Mouse (Mus musculus): ENCODE results near the gene Rdm1.

Rdm1 gene

DNA sequence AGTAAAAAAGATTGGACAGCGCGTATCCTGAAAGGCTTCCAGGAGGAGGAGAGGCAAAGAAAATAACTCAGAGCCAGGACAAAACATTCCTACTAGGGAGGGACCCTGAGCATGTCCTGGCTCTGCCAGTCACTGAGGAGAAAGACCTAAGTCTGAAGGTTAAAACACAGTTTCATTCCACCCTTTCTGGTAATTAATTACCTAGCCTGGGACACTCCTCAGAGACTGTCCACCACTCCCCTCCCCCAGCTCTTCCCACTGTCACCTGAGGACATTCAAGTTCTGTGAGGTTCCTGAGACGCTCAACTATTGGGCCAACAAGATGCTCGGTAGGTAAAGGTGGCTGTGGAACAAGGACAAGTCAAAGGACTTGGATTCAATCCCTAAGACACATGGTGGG, 48.4 kb downstream of the Rdm1 start:
- Histone ChIP-seq H3K36me3 (ENCODE audit: control insufficient read depth, insufficient read depth, low read length, poor library complexity, severe bottlenecking) (no peaks in the 10 kb centered on the region), H3K27me3 (ENCODE audit: control insufficient read depth, insufficient read depth, low read length, poor library complexity, severe bottlenecking) (no peaks in the 10 kb centered on the region)
- no peak for DNase-seq (ENCODE audit: low read depth, low spot score)

DNA sequence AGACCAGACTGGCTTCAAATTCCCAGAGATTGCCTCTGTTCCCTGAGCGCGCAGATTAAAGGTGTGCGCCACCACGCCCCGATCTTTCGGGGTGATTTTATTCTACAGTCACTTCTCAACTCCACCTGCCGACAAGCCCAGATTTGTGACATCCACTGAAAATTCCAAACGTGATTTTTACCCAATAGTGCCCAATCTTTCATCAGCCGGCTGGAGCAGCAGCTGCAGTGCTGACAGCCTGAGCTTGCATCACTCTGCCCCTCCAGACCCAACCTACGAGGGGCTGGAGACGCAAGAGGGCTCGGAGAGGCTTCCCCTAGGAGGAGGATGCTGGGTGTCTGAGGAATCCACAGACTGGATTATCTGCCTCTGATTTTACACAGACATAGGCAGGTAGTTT, 50.7 kb downstream of the Rdm1 start:
- DNase-seq (ENCODE audit: low read depth, low spot score): no peak
- H3K27me3 ChIP-seq (ENCODE audit: control insufficient read depth, insufficient read depth, low read length, poor library complexity, severe bottlenecking): no peaks in the 10 kb centered on the region
- H3K36me3 ChIP-seq (ENCODE audit: control insufficient read depth, insufficient read depth, low read length, poor library complexity, severe bottlenecking): no peaks in the 10 kb centered on the region

DNA sequence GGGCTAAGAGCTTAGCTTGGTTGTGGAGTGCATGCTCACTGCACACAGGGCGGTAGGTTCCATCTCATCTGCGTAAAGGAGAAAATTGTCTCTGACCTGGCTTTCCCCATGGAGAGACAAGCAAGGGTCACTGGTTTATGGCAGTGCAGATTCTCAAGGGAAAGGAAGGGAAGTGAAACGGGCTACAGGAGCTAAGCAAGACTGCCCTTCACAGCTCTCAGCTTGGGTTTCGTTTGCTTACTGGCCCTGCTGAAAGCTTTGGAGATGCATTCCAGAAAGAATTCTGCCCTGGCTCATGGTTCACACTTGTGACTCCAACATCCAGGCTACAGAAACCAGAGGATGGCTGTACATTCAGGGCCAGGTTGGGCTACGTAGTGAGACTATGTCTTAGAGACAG, 51.8 kb downstream of the Rdm1 start:
- Histone ChIP-seq H3K36me3 (ENCODE audit: control insufficient read depth, insufficient read depth, low read length, poor library complexity, severe bottlenecking) (no peaks in the 10 kb centered on the region), H3K27me3 (ENCODE audit: control insufficient read depth, insufficient read depth, low read length, poor library complexity, severe bottlenecking) (no peaks in the 10 kb centered on the region)

DNA sequence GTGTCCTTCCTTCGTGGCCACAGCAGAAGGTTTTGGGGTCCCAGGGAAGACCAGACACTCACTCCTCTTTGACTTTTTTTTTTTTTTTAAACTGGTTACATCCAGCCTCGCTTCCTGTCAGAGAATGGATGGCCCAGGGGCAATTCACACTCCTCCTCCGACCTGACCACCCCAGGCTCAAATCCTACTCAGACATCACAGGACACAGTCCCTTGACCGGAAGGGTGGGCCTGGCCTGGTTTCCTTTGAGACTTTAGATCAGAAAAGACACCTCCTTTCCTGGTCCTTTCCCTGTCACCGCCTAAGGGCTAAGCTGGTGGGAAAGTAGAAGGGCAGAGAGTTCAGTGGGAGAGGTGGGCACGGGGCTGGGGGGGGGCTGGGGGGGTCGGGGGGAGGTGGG, 52.9 kb downstream of the Rdm1 start:
- H3K27me3 ChIP-seq (ENCODE audit: control insufficient read depth, insufficient read depth, low read length, poor library complexity, severe bottlenecking): no peaks in the 10 kb centered on the region
- H3K36me3 ChIP-seq (ENCODE audit: control insufficient read depth, insufficient read depth, low read length, poor library complexity, severe bottlenecking): no peaks in the 10 kb centered on the region
- no peak for DNase-seq (ENCODE audit: low read depth, low spot score)

More for the DNA sequence above, 51.8 kb downstream of the Rdm1 start:
- peak; percentile 18 for DNase-seq (ENCODE audit: low read depth, low spot score)

DNA sequence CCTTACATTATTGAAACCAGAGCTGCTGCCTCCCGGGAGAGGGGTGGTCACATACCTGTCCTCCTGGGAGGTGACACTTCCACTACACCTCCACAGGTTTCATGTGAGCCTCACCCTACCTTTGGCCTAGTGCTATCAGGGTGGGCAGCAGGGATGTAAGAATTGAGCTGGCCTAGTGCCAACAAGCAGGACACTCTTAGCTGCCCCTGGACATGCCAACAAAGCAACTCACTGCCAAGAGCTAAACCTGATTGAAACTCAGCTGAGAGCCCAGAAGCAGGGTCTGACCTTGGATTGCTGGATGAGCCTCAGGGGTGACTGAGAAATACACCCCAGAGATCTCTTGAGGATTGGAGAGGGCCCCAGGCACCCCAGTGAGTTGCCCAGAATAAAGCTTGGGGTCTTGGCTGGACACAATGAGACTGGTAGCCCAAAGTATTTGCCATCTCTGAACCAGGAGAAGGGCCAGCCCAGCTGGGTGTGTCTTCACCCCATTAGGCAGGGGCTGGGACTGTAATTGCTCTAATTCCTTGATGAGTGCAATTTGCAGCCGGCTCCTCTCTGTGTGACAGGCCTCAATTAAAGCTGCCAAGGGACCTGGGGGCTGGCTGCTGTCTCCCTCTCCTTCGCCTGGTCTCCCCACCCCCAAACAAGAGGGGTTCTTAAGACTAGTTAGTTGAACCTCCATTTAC, 53.8 kb downstream of the Rdm1 start:
- no peaks in the 10 kb centered on the region for H3K27me3 ChIP-seq (ENCODE audit: control insufficient read depth, insufficient read depth, low read length, poor library complexity, severe bottlenecking)
- no peaks in the 10 kb centered on the region for H3K36me3 ChIP-seq (ENCODE audit: control insufficient read depth, insufficient read depth, low read length, poor library complexity, severe bottlenecking)
- DNase-seq (ENCODE audit: low read depth, low spot score): no peak

DNA sequence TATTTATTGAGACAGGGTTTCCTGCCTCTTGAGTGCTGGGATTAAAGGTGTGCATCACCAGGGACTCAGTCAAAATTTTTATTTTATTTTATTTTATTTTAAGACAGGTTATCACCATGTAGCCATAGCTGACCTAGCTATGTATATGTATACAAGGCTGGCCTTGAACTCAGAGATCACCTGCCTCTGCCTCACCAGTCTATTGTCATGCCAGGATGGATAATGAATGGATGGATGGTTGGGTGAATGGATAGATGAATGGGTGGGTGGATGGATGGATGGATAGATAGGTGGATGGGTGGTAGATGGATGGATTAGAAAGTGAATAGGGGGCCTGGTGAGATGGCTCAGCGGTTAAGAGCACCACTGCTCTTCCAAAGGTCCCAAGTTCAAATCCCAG, 55.0 kb downstream of the Rdm1 start:
- no peaks in the 10 kb centered on the region for H3K27me3 ChIP-seq (ENCODE audit: control insufficient read depth, insufficient read depth, low read length, poor library complexity, severe bottlenecking)
- H3K36me3 ChIP-seq (ENCODE audit: control insufficient read depth, insufficient read depth, low read length, poor library complexity, severe bottlenecking): no peaks in the 10 kb centered on the region
- no peak for DNase-seq (ENCODE audit: low read depth, low spot score)

DNA sequence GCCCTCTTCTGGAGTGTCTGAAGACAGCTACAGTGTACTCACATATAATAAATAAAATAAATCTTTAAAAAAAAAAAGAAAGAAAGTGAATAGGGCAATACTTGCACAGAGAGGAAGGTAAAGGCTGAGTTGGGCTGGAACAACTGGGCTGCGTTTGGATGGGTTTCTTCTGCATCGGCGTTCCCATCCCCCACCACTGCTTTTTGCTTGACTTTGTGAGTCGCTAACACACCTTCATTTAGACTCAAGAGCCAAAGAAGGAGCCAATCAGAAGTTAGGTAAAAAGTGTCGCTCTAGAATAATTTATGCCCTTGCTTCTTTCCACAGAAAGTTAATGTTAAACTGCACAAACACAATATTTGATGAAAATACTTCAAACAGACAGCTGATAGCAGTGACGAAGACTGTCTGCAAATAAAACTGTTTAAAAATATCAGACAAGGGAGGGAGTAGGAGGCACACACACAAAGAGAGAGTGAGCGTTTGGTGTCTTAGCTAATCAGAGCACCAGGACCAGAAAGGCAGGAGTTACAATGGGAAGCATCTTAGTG, 55.5 kb downstream of the Rdm1 start:
- H3K36me3 ChIP-seq (ENCODE audit: control insufficient read depth, insufficient read depth, low read length, poor library complexity, severe bottlenecking): no peaks in the 10 kb centered on the region
- no peaks in the 10 kb centered on the region for H3K27me3 ChIP-seq (ENCODE audit: control insufficient read depth, insufficient read depth, low read length, poor library complexity, severe bottlenecking)
- no peak for DNase-seq (ENCODE audit: low read depth, low spot score)
